Mouse (Mus musculus) ovary, adult 18-20 months (tissue): ENCODE measurements around the gene Syf2.
A peak's percentile ranks its signal among the peaks of the same experiment; 100 is the strongest.

ENCODE experiments used
- DNase-seq: peaks from one replicate; pipeline ENCODE4 v3.0.0; 2022; ENCODE audit warnings: low spot score, mixed read lengths

Syf2 gene

DNA sequence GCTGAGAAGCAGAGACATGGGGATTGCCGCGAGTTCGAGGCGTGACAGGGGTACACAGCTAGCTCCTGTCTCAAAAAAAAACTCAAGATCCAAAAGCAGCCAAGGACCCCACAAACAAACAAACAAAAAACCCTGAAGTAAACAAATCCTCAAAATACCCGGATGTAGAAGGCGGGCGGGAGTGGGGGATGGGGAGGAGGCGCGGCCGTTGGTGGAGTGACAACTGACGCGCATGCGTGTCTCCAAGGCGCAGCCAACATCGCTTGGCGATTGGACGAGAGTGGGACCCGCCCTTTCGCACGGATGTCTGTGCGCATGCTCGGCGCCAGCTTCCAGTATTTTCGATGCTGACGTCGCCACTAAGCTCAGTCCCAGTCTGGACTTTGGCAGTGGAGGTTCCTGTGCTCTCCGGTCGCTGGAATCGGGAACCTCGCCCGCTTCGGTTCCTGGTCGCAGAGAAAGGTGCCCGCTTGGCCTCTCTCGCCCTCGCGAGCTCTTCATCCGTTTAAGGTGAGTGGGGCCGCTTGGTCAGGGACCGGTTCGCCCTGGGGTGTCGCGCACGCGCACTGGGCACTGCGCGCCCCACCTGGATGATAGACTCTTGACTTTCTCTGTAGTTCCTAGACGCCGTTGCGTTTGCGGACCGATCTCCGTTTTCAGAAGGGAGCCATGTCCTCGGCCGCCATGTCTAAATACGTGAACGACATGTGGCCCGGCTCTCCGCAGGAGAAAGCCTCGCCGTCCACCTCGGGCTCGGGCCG, 7.3 kb upstream of the Syf2 start, which contains the start of gene Rsrp1:
Gene Rsrp1, plus strand, starts transcription at position 335 of the 761 bp plus-strand sequence.
- DNase-seq: peak; percentile 97

GRCm38 (mm10) chr4:134924019-134924741, 6.5 kb upstream of the Syf2 start:
- DNase-seq: peak; percentile 63

DNA sequence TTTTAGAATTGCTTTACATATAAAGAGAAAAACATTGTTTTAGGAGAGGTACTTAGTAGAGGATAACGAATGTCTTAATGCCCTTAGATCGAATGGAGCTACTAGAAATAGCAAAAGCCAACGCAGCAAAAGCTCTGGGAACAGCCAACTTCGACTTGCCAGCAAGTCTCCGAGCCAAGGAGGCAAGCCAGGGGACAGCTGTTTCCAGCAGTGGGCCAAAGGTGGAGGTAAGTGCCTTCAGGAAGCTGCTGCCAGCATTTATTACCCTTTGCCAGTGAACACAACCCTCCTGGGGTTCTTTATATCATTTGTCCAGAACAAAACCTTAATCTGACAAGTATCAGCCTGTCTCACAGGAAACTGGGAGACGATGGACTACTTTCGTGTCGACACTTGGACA, 5.5 kb upstream of the Syf2 start:
- no peak for DNase-seq

GRCm38 (mm10) chr4:134927815-134928463, 2.8 kb upstream of the Syf2 start:
- no peak for DNase-seq

DNA sequence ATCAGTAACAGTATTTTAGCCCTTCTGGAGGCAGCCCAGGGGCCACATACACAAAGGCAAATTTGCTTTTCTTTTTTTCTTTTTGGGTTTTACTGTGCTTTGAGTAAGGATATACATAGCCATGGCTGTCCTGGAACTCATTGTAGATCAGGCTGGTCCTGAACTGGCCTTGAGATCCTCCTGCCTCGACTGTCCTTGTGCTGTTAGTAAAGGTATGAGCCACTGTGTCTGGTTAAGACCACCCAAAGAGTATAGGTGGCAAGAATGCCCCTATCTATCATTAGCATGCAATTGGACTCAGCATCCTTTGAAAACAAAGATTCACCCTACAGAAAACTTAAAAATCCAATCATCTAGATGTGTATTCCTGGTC, 2.2 kb upstream of the Syf2 start:
- no peak for DNase-seq

GRCm38 (mm10) chr4:134929536-134929935, 1.2 kb upstream of the Syf2 start:
- DNase-seq: no peak

DNA sequence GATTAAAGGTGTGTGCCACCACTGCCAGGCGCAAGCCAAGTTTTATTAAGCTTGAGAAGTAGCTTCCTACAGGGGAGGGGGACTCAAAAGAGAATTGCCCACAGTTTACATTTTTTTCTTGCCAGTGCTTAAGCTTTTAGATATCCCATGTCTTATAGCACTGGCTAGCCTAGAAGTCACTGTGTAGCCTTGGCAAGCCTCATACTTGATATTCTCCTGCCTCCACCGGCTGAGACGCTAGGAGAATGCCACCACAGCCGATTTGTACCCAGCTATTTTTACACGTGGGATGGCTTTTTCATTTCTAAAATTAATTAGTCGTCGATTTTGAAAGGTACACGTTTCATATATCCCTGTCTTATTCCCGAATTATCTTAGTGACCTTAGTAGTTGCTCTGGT, 508 bp upstream of the Syf2 start:
- DNase-seq: no peak

DNA sequence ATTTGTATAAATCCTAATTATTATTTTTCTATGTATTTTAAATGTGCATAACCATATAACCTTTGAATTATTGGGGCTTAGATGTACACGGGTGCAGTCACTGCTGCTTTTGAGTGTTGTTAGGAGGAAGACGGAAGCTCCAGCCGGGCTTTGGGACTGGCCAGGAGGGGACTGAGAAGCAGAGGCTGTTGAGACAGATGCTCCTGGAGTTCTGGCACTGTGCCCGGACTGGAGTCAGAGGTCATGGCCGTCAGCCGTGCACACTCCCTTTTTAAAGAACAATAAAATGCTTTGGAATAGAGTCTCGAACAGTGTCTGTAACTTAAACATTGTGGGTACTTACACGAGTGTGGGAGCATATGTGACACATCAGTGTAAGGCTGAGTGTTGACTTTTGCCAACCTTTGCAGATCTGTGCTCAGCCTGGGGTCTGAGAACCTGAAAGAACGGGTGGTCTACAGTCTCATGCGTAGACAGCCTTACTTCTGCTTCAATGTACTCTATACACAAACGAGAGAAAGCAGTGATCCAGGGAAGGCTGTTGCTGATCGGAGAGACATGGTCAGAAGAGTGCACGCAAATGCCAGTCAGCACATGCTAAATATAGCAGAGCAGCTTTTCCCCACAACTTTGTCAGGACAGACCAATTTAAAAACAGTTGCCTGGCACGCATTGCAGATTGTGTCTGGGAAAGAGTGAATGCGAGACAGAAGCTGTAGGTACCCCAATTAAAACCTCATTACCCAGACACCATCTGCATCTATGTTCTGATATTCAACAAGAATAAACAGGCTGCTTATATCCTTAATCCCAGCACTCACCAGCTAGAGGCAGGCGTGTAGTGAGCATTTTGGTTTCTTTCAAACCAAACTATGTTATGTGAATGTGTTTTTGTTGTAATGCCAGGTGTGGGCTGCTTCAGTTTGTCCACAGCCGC, 6.8 kb downstream of the Syf2 start:
- no peak for DNase-seq

DNA sequence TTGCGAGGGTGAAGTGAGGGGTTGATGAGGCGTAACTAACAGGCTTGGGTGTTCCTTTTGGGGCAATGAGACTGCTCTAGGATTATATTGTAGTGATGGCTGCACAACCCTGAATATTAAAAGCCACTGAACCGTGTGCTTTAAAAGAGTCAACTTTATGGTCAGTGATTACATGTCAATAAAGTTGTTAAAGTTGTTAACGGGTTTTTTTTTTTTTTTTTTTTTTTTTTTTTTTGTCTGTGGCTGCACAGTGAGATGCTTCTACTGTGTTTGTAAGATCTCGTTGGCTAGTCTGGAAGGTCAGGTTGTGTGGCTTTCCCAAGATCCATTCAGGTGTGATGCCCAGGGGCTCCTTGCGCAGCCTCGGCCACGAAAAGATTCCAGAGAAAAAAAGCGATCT, 9.2 kb downstream of the Syf2 start:
- no peak for DNase-seq

DNA sequence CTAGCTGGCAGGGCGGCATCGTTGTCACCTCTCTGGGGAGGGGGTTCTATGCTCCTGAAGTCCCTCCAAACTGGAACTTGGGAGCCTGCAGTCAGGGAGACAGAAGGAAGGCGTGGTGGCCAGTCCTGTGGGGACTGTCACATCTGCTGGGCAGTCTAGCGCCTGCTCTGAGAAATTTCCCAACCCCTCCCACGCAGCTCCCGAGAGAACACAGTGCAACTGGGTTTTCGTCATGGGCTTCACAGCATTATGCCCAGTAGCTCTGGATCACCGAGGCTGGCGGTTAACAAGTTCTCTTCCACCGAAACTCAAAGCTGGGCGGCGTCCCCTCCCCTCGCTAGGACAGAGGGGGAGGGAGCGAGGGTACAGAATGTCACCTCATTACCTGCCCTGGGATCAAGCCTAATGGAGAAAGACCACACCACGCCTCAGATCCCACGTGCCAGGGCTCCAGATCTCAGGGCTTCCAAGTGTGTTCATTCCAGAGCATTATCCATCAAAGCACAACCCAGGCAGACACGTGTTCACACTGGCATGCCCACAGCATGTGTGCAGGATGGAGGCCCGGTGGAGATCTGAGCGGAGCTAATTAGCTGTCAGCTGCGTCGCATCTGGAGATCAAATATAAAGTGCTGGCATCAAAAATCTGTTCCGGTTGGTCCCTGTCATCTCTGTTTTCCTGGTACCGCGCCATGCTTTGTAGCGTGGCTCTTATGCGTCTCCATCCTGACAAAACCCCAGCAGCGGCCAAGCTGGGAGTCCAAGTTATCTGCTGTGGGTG, 13.2 kb downstream of the Syf2 start:
- no peak for DNase-seq

DNA sequence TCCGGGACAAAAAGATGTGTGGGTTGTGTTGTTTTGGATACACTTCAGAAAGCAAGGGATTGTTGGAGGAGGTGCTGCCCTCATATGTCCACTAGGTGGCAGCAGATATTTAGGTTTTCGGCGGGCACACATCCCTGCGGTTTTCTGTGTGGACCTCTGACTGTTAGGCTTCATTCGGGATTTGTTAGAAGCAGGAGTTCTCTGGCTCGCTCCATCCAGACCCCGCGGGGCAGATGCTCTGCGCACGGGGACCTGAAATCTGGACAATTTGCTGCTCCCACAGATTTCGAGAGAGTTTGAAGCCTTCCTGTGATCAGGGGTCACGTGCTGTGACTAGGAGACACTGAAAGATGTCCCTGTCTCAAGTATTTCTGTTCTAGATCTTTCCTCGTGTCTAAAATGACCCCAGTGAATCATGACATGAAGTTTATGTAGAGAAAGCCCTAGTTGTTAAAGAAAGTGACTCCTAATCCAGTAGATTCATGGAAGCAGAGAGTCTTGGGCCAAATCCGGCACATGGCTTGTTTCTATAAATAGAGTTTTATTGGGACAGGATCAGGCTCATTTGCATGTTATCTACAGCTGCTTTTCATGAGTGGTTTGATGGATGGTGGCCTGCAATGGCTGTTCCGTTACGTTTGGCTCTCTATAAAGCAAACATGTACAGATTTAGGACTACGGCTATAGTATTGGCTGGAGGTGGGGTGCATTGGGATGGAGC, 15.5 kb downstream of the Syf2 start:
- peak; percentile 47 for DNase-seq

GRCm38 (mm10) chr4:134950518-134951091, 19.9 kb downstream of the Syf2 start:
- DNase-seq: no peak

DNA sequence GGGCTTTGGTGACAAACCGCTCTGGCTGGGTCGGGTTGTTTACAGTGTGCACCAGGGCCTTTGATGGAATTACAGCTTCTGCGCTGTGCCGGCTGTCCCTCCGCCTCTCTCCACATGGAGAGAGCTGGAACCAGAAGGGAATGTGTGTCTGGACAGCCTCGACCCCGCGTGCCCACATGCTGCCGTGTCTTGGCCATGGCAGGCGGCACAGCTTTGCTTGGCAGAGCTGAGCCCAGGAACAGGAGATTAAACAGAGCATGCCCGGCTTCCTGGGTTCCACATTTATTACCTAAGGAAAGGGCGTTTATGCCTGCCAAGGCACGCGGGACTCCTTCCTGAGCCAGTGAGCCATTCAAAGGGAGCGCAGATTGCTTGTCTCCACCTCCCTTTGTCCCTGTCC, 23.8 kb downstream of the Syf2 start:
- DNase-seq: no peak

GRCm38 (mm10) chr4:134955196-134955595, 24.5 kb downstream of the Syf2 start:
- DNase-seq: no peak

DNA sequence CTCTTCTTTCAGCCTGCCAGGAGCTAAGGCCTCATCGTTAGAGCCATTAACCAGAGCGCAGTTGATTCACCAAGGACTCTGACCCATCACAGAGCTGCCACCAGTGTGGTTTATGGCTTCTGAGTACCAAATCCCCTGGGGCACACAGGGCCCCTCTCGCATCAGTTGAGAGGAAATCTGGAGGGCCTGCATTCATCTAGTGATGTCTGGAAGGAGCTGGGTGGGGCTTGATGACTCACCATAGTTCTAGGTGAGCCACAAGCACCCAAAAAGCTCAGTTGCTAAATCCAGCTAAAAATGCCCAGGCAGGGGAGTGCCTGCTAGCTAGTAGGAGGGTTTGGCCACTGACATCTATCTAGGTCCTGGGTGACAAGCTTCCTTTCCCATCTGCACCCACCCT, 25.1 kb downstream of the Syf2 start:
- no peak for DNase-seq

GRCm38 (mm10) chr4:134956328-134956727, 25.6 kb downstream of the Syf2 start:
- peak; percentile 18 for DNase-seq

- no peak for DNase-seq
Observed at GRCm38 (mm10) chr4:134963021-134963776, 32.5 kb downstream of the Syf2 start.

DNA sequence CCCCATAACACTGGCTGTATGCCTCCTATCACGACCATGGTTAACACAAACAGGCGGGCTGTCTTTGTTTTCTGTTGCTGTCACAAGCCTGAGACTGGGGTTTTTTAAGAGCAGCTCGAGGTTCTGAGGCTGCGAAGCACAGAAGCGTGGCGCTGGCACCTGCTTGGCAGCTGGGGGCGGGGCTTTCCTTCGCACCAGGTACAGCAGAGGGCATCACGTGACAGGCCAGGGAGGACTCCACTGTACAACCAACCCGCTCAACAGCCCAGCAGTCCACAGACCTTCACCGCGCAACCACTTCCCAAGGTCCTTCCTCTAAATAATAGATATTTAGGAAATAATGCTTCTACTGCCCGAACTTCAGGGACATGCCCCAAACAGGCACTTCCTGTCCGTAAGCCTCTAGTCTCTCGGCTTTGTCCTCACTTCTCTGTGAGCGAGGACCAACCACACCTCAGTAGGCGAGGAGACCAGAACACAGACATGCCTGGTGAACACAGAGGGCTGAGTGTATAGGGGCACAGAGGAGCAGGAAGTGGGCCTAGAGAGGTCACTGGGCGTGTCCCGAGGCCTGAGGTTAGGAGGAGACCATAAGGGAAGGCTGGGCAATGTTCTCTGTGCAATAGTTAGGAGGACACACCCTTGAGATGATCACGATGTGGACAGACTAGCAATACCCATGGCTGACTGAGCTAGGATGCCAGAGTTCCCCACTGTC, 37.3 kb downstream of the Syf2 start:
- DNase-seq: no peak

- no peak for DNase-seq
Observed at GRCm38 (mm10) chr4:134968605-134968976, 37.9 kb downstream of the Syf2 start.
